Mouse (Mus musculus): ENCODE results near the gene Metap2. TPM values are rescaled to one million over a fixed set of nuclear protein-coding genes. Genes with fewer than 3 reads are reported as not detected.
"Not testable (repeated sequence)": the region's sequence is repeated elsewhere in the genome, so short reads cannot be mapped to it uniquely, and the experiment has no call there.

Metap2 gene
- total RNA-seq, 1 experiment from 2014 or later: 243 TPM

DNA sequence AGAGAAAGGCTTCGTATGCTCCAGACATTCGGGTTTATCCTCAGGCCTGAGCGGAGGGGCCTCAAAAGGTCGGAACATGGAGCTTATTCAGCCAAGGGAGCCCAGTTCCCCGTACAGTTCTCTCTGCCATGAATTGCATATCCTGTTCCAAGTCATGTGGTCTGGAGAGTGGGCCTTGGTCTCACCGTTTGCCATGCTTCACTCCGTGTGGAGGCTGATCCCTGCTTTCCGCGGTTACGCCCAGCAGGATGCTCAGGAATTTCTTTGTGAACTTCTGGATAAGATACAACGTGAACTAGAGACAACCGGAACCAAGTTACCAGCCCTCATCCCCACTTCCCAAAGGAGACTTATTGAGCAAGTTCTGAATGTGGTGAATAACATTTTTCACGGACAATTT is 50.2 kb downstream of the Metap2 start:
- no peak for DNase-seq

DNA sequence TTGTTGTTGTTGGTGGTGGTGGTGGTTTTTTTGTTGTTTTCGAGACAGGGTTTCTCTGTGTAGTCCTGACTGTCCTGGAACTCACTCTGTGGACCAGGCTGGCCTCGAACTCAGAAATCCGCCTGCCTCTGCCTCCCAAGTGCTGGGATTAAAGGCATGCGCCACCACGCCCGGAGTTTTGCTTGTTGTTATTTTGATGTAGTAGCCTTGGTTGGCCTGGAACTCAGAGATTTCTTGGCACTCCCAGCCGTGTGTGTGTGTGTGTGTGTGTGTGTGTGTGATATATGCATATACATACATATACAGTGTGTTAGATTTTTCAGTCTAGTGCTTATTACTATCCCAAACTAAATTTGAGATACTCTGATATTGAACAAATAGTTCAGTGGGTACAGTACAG is 61.8 kb downstream of the Metap2 start:
- DNase-seq: not testable (repeated sequence)

GRCm38 (mm10) chr10:93834394-93834745 is 62.5 kb downstream of the Metap2 start:
- DNase-seq: no peak

DNA sequence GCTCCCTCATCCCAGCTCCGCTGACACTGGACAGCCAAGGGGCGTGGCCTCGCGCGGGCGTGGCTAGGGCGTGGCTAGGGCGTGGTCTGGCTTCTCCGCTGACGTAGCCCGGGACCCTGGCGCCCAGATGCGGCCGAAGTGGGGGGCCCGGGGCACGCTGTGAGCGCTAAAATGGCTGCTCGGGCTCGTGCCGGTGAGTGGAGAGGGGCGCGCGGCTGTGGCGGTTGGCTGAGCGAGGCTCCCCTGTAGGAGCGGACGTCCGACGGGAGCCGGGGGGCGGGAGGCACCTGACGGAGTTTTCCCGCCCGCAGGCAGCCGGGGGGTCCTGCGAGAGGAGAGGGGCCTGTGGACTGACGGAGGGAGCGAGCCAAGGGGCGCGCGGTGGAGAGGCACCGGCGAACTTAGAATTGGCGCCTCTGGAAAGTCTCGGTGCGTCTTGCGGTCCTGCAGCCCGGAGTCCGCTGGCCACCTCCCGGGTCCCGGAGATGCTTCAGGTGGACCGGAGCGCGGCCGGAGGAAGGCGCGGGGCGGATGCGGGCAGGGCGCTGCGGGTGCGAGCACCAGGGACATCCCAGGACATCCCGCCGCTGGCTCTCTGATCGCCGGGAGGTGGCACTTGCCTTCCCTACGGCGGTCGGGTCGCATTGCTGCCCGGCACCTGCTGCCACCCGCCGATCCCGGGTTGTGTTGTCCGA is 63.0 kb downstream of the Metap2 start:
- DNase-seq: peak; percentile 80

DNA sequence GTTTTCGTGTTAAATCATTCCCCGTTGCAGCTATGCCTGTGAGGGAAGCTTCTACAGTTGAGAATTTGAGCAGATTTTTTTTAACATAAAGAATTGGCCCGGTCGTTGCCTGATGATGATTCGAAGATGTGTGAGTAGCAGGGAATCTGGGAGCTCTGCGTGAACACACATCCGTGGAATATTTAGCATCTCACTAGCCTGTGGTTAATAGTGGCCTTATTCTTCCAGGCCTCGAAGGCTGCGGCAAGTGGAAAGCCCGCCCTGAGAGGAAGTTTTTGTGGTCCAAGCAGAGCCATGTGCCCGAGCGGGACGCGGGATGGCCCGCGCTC is 63.6 kb downstream of the Metap2 start:
- no peak for DNase-seq

DNA sequence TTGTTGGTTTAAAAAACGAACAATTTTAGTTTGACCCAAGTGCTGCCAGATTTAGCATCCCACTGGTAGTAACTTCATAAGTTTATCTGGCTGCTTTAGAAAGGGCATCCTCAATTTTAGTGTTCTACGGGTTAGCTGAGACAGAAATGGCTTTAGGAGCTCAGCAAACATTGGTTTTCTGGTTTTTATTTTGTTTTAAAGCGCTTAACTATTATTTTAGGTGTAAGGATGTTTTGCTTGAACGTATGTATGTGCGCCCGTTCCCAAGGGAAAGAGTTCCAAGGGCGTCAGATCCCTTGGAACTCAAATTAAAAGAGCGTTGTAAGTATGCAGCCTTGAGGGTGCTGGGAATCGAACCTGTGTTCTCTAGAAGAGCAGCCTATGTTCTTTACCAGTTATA is 64.1 kb downstream of the Metap2 start:
- no peak for DNase-seq

GRCm38 (mm10) chr10:93831730-93832574 is 64.9 kb downstream of the Metap2 start:
- DNase-seq: no peak

- no peak for DNase-seq
Observed at GRCm38 (mm10) chr10:93830931-93831729, 65.8 kb downstream of the Metap2 start, which contains the start of gene Usp44. Usp44 (plus strand) TSS chr10:93831555.

DNA sequence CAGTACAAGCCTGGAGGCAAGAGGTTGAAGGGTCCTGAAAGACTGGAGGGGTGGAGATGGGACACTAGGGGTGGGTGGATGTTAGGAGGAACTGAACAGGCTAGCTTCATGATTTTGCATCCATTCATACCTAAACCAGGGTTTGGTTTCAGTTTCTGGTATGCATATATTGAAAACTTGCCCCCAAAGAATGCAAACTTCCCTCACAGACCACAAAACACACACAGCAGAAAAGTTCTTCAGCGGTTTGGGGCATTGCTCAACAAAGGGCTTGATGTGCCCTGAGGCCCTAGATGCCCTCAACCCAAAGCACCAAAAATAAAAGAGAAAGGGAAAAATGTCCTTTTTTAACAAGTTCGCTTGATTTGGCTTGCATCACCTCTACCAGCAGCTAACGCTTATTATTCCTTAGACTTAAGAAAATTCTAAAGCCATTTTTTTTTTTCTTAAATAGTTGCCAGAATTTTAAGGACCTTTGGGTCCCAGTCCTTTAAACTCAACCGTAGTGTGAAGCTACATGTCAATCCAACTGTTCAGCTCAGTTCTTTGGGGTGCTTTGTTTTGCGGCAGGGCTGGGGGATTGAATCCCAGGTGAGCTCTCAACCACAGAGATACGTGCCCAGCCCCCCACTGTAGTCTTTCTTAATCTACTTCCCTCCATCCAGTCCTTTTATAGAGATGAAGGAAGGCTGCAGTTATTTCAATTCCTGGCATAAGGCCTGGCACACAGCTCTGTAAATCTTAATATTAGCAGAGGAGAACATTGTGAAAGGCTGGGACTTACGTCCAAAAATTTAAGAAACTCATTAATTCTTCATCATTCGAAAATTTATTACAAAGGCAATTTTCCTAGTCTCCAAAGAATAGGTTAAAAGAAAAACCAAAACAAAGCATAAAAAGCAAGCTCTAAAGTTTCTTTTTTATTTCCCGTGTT is 66.7 kb downstream of the Metap2 start:
- no peak for DNase-seq

GRCm38 (mm10) chr10:93818661-93819060 is 78.2 kb downstream of the Metap2 start:
- DNase-seq: peak; percentile 73

- no peak for DNase-seq
Observed at GRCm38 (mm10) chr10:93813755-93814154, 83.1 kb downstream of the Metap2 start.

DNA sequence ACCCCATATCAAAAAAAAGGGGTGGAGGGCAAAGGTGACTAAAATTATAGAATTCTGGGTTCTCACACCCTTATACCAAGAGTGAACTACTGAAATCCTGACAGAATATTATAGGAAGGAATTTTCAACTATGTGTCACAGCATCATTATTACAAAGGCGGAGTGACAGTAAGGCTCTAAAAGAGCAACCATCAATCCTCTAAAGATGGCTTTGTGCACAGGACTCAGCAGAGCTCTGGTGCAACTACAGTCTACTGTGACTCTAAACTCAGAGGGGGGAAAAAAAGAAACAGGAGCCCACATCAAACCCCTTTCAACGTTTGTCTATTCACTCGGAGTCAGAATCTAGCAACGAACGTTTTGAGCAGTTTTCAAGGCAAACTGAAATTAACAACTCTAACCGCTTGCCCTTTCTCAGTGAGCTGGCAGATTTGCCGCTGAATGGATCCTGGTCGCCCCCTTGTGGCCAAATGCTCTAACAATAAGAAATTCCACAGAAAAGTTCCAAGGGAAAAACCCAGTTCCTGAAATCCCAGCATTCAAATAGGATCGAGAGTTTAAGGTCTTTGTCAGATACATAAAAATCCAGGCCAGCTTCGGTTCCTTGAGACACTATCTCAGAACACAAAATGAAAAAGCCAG is 84.0 kb downstream of the Metap2 start:
- DNase-seq: peak; percentile 86

GRCm38 (mm10) chr10:93812098-93812497 is 84.8 kb downstream of the Metap2 start:
- no peak for DNase-seq

DNA sequence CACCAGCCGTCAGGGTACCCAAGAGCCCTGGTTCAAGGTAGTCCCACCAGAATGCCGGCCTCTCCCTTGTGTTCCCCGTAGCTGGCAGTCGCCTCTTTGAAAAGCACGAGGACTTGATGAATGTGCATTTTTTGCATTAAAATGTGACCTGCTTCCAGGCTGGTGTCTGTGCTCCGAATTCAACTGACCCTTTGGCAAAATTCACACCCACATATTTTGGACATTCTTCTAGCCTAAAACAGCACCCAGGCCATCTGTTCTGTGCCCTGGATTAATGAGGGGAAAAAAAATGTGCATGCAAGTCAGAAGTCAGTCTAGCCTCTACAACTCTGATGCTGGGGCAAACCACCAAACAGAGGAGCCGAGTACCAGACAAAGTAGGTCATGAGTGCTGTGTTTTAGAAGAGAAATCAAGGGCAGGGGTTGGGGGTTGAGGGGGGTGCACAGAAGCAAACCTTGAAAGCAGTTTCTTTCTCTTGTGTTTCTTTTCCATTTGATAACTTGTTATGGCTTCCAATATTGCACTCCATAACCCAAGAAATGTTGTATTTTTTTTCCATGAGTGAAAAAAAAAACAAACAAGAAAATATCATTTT is 86.2 kb downstream of the Metap2 start:
- no peak for DNase-seq

DNA sequence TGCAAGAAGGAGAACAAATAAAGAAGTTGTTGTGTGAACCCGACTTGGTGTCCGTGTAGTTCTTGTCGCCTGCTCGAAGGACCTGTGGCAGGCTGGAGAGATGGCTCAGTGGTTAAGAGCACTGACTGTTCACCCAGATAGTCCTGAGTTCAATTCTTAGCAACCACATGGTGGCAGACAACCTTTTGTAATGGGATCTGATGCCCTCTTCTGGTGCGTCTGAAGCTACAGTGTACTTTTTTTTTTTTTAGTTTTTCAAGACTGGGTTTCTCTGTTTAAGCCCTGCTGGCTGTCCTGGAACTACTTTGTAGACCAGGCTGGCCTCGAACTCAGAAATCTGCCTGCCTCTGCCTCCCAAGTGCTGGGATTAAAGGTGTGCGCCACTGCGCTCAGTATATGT is 87.5 kb downstream of the Metap2 start:
- not testable (repeated sequence) for DNase-seq

Other genes starting within 250 kb of the Metap2 start
- not detected in 2 replicates for gene Usp44, start 65.5 kb downstream of the Metap2 start, total RNA-seq (2021)
- 19.2 and 20.1 TPM in 2 replicates for gene Vezt, start 138.7 kb upstream of the Metap2 start, total RNA-seq (2021)
- 8.2 and 9.2 TPM in 2 replicates for gene Fgd6, start 138.9 kb upstream of the Metap2 start, total RNA-seq (2021)